Mouse (Mus musculus): ENCODE measurements around the gene Gm20715.
"Not testable (repeated sequence)": the region's sequence is repeated elsewhere in the genome, so short reads cannot be mapped to it uniquely, and the experiment has no call there.

Gene Gm20715

DNA sequence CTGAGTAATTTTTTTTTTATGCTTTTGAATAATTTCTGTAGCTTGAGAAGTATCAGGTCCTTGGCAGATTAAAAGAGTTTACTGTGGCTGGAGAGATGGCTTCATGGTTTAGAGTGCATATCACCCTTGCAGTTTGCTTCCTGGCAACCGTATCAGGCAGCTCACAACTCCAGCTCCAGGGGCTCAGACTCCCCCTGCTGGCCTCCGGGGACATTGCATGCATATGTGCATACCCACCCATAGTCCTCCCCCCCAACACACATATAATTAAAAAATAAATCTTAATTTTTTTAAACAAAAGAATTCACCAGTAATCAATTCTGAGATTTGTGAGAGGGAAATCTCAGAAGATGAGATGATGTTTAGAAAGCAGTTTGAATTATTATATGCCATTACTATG, 20.3 kb downstream of the Gm20715 start:
- peak; percentile 40 for DNase-seq

DNA sequence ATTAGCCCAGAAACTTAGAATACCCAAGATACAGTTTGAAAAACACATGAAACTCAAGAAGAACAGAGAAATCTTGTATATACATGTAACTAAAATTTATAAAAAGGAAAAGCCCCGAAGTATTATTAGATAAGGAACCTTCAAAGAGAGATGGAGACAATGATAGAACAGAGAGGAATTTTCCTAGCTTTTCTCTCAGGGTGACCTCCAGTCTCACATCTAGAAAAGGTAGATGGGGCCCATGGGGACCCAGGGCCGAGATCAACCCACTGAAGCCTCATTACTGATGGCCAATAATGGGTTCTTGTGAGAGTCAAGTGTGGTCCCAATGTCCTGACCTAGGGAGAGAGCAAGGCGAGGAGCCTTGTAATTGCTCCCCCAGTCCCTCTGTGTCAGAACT, 28.3 kb downstream of the Gm20715 start, which contains the start of gene Olfr1344:
Gene Olfr1344 (plus strand): TSS at position 301 of the 400 bp plus-strand sequence.
- no peak for DNase-seq

GRCm38 (mm10) chr7:6441173-6441572, 31.1 kb downstream of the Gm20715 start:
- no peak for DNase-seq

DNA sequence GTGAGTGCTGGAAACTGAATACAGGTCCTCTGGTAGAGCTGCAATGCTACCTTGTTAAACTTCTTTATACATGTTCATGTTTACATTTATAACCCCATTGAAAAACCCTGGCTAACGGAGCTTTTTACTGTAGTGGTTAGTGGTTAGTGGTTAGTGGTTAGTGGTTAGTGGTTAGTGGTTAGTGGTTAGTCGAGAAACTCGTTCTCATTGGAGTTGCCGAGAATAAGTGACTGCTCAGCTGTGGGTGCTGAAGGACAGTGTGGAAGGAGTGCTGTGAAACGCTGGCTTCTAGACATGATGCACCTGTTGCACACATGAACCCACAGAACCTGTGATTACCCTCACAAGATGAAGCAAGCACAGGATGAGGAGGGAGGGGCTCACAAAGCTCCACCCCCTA, 37.7 kb downstream of the Gm20715 start:
- no peak for DNase-seq

DNA sequence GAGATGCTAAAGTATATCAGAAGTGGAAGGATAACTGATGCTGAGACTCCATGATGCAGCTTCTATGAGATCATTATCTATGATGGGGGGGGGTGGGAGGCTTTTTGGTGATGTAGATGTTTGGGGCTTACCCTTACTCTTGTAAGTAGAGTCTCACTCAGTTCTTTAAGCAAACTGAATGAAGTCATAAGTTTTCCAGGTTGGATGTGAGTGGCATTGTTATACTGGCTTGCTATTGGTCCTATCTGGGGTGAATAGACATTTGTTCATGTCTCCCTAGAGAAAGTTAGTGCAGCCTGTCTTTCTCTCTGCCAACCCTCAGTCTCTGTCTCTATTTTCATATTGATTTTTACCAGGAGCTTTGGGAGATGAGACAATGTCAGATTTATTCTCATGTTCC, 45.8 kb downstream of the Gm20715 start, which contains the start of gene Olfr1336:
Gene Olfr1336 (plus strand): TSS at position 301 of the 400 bp plus-strand sequence.
- DNase-seq = no peak

DNA sequence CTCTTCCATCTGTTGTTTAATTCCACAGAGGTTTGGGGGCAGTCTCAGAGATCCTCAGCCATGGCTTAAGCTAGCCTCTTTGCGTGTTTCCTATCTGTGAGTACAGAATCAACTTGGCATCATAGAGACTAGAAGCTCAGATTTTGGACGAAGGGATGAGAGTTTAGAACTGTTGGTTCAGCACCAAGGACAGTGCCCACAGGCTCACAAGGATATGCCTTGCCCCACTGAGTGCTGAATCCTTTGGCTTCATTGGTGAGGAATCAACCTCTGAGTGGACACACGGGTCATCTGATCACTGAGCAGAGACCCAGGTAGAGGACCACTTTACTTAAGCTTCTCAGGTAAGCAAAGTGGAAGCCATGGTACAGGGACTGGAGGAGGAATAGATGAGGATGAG, 46.3 kb downstream of the Gm20715 start:
- no peak for DNase-seq

GRCm38 (mm10) chr7:6466951-6467350, 56.9 kb downstream of the Gm20715 start, which contains the start of gene Olfr1346:
Gene Olfr1346 (plus strand): TSS chr7:6467101.
- no peak for DNase-seq

- DNase-seq = not testable (repeated sequence)
Measured at GRCm38 (mm10) chr7:6477633-6478032, 67.6 kb downstream of the Gm20715 start.

DNA sequence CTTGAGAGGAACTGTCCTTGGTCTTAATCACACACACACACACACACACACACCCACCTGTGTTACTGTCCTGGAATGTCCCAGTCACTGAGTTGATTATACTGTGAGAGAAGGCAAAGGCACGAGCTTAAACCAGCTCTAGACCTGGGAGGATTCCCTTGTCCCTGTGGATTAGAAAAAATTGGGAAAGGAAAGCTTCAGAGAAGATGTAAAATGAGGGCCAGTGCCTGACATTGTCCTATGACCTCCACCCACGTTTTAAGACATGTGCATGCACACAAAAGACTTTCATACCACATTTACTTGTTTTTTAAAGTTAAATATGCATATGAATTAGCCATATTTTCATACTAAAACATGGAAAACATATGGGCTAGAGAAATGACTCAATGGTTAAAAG, 76.8 kb downstream of the Gm20715 start, which contains the start of gene Olfr5:
Gene Olfr5 (minus strand): TSS at position 101 of the 400 bp plus-strand sequence.
- DNase-seq = no peak

Data from lung, postnatal 14 days (tissue).